Mouse (Mus musculus): ENCODE results near the gene Camp.
"Not testable (repeated sequence)": the region's sequence is repeated elsewhere in the genome, so short reads cannot be mapped to it uniquely, and the experiment has no call there.

Camp gene

GRCm38 (mm10) chr9:109854341-109854740 lies 4.9 kb upstream of the Camp start:
- DNase-seq (ENCODE audit: low read depth, low spot score), result no peak

- no peak for DNase-seq (ENCODE audit: low read depth, low spot score)
Measured at GRCm38 (mm10) chr9:109850099-109850498, 682 bp upstream of the Camp start.

- no peak for DNase-seq (ENCODE audit: low read depth, low spot score)
Measured at GRCm38 (mm10) chr9:109833088-109833412, 16.4 kb downstream of the Camp start.

GRCm38 (mm10) chr9:109832391-109833087 lies 16.9 kb downstream of the Camp start, which contains the start of gene Nme6:
Nme6 (plus strand) TSS chr9:109832749.
- peak; percentile 90 for DNase-seq (ENCODE audit: low read depth, low spot score)

GRCm38 (mm10) chr9:109826181-109826580 lies 23.2 kb downstream of the Camp start:
- DNase-seq (ENCODE audit: low read depth, low spot score), result no peak

GRCm38 (mm10) chr9:109825739-109826138 lies 23.7 kb downstream of the Camp start:
- DNase-seq (ENCODE audit: low read depth, low spot score), result no peak

- DNase-seq (ENCODE audit: low read depth, low spot score), result no peak
Measured at GRCm38 (mm10) chr9:109816341-109816740, 33.1 kb downstream of the Camp start.

- no peak for DNase-seq (ENCODE audit: low read depth, low spot score)
Measured at GRCm38 (mm10) chr9:109813424-109813823, 36.0 kb downstream of the Camp start.

GRCm38 (mm10) chr9:109811980-109812379 lies 37.4 kb downstream of the Camp start, which contains the start of gene Spink8:
Spink8 (plus strand) TSS chr9:109812280.
- DNase-seq (ENCODE audit: low read depth, low spot score), result no peak

- no peak for DNase-seq (ENCODE audit: low read depth, low spot score)
Measured at GRCm38 (mm10) chr9:109807898-109808297, 41.5 kb downstream of the Camp start.

GRCm38 (mm10) chr9:109806695-109807293 lies 42.6 kb downstream of the Camp start:
- DNase-seq (ENCODE audit: low read depth, low spot score), result no peak

GRCm38 (mm10) chr9:109806260-109806659 lies 43.2 kb downstream of the Camp start:
- DNase-seq (ENCODE audit: low read depth, low spot score), result no peak

GRCm38 (mm10) chr9:109805596-109805995 lies 43.8 kb downstream of the Camp start:
- not testable (repeated sequence) for DNase-seq (ENCODE audit: low read depth, low spot score)

- peak; percentile 50 for DNase-seq (ENCODE audit: low read depth, low spot score)
Measured at GRCm38 (mm10) chr9:109798051-109798450, 51.4 kb downstream of the Camp start.

Measured in CD4-positive, CD25-positive, alpha-beta regulatory T cell, adult 2 months (primary cell).